Mouse (Mus musculus) heart, postnatal 4 days (tissue): Measurements from ENCODE around the gene Akt1s1. TPM values are rescaled to one million over a fixed set of nuclear protein-coding genes. Genes with fewer than 3 reads are reported as not detected.
A peak's percentile ranks its signal among the peaks of the same experiment; 100 is the strongest.
"Not testable (repeated sequence)": the region's sequence is repeated elsewhere in the genome, so short reads cannot be mapped to it uniquely, and the experiment has no call there.

ENCODE experiments used
- DNase-seq: peaks from one replicate; pipeline ENCODE4 v3.0.0; 2021
- total RNA-seq, 2 experiments: library from RNA; stranded (reverse); gene quantifications; 2 replicates each; pipeline ENCODE4 v1.2.3; 2021

The Akt1s1 gene
- total RNA-seq, 2 experiments from 2014 or later = 70.6 to 82.6 TPM

DNA sequence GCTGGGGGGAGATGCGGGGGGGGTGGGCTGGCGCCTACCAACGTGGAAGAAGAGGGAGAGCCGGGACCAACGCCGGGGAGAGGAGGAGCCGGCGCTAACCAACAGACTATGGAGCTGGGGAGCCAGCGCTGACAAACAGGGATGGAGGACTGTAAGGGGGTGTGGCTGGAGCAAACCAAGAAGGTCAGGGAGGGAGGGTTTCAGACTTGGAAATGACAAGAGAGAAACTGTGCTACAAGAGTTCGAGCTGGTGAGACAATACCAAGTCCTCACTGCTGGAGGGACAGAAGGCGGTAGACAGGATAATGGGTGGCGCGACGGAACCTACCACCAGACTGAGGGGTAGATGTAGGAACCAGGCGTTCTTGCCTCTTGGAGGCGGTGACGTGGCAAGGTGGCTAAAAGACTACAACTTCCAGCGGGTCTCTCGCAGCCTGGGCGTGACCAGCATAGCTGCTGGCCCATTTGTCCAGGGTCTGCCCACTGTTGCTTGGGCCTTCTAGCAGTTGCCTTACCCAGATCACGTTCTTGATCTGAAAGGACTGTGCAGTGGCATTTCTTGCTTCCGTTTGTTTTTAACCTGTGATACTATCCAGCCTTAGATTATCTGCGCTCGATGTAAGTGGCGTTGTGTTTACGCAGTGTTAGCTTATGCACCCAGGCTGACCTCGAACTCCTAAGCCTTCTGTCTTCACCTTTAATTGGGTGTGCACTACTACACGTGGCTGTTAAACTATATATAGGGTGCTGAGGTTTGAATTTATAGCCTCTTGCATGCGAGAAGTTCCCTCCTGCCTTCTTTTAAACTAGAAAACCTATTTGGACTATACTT is 21.1 kb downstream of the Akt1s1 start, which contains the start of gene Ptov1:
Gene Ptov1, minus strand, starts transcription at position 92 of the 832 bp plus-strand sequence.
- DNase-seq = peak; percentile 93

DNA sequence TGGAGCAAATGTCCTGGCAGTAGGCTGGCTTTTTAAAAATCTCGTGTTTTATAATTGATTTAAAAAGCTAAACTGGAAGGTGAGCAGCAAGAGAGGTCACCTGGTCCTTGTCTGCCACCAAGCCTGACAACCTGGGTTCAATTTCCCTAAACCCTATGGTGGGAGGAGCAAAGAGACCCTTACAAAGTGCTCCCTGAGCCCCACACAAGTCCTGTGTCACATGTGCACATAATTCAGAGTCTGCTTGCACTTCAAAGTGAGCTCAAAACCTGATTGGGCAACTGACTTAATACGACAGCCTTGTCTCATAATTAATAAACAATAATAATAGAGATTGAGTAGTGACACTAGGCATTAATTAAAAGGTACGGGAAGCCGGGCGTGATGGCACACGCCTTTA is 21.8 kb downstream of the Akt1s1 start:
- DNase-seq = no peak

DNA sequence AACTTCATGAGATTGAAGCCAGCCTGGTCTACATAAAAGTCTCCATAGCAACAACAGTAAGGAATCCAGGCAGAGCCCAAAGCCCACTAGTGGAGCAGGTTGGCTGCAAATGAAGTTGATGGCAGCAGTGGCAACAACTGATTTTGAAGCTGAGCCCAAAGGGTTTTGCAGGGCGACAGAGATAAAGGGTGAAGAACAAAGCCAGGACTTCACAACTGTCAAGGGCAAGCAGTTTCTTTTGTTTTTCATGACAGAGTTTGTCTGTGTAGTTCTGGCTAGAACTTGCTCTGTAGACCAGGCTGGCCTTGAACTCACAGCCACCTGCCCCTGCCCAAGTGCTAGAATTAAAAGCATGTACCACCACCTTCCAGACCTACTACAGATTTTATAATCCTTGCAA is 22.4 kb downstream of the Akt1s1 start:
- DNase-seq = no peak

DNA sequence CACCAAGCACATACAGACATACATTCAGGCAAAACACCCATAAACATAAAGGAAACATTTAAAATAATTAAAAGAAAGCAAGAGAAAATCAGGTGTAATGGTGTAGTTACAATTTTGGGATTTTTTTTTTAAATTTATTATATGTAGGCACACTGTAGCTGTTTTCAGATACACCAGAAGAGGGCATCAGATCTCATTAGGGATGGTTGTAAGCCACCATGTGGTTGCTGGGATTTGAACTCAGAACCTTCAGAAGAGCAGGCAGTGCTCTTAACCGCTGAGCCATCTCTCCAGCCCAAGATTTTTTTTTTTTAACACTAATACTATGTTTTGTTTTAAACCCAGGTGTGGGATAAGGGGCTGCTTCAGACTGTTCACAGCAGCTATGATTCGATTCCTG is 23.0 kb downstream of the Akt1s1 start:
- not testable (repeated sequence) for DNase-seq

DNA sequence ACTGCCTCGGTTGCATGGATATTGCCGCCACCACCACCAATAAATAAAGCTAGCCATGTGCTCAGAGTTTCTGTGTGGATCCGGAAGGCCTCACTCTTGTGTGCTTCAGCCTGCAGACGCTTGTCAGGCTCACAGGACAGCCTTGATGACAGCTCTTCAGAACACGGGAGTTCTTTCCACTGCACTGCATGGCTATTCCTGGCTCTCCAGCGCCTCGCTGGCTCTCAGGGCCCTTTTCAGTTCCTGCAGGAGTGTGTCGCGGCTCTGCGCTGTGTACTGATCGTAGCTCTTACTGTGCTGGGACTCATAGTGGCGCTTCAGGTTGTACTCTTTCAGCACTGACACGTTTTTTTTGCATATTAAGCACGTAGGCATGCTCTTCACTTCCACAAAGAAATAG is 29.0 kb downstream of the Akt1s1 start:
- peak; percentile 60 for DNase-seq

DNA sequence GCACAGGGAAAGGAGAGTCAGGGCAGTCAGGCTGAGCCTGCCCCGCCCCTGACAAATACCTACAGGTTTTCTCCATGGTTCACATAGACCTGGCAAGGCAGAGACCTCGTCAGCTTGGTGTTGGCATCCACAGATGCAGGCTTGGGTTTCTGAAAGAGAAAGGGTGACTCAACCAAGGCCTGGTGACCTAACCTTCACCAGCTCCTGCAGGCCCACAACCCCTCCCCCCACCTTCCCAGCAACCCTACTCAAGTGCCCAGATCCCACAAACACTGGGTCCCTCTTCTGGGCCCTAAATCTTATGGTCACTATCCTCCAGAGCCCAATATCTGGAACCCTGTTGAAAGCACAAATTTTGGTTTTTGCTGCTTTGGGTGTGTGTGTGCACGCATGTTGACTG is 34.2 kb downstream of the Akt1s1 start:
- no peak for DNase-seq

DNA sequence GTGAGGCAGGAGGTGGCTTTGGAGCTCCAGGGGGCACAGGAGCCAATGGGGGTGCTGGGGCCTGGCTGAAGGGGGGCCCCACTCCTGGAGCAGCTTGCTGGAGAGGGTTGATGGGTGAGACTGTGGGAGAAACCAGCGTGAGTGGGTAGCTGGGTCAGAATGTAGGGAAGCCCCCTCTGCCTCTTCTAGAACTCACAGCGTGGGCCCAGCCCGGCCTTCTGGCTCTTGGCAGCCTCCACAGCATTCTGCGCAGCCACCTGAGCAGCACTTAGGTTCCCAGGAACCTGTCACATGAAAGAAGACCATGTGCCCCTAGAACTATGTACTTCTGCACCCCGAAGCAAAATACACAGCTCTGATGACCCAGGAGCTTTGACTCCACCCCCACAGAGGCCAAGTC is 35.8 kb downstream of the Akt1s1 start:
- no peak for DNase-seq

DNA sequence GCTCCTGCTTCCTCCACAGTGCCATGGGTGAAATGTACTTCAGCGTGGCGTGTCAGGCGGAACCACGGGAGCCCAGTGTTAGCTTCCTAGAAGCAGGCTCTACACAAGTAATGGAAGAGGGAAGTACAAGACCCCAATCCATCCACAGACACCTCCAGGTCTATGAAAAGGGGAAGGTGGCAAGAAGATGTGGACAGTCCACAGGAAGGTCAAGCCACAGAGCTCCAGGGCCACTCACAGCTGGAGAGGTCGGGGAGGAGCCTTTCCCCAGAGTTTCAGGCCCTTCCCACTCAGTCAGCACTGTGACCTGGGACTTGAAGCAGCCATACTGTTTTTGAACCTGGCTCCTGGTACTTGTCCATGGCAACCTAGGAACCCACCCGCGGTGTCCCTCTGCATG is 38.2 kb downstream of the Akt1s1 start:
- no peak for DNase-seq

DNA sequence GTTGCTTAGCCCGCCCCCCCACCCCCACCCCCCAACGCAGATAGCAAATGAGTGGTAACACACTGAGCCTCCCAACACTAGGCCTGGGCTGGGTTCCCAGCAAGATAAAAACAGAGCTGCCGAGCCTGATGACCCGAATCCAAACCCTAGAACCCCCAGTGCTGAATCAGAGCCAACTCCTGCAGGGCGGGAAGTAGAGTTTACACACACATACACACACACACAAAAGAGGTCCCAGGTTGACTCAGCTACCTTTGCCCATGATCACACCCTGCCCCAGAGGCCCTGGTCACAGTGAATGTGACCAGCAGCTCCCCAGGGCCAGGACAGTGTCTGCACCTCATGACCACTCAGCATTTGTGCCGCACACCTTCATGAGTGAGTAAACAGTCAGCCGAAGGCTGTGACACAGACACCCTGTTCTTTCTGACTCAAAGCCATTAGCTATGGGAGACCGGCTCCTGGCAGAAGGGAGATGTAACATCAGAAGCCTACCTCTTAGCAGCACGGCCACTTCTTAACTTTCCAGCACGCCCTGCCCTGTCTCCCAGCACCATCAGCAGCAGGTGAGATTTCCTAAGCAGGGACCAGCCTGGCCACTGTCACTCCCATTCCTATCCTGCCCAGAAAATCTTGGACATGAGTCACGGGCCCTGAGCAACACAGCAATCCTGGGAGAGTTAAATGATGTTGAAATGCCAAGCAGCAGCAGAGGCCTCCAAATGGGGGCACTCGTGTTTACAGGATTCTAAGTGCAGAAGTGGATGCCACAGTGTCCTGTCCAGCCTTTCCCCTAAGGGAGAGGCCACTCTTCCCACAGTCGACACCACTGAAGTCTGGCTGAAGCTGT is 39.7 kb downstream of the Akt1s1 start:
- DNase-seq = peak; percentile 66

DNA sequence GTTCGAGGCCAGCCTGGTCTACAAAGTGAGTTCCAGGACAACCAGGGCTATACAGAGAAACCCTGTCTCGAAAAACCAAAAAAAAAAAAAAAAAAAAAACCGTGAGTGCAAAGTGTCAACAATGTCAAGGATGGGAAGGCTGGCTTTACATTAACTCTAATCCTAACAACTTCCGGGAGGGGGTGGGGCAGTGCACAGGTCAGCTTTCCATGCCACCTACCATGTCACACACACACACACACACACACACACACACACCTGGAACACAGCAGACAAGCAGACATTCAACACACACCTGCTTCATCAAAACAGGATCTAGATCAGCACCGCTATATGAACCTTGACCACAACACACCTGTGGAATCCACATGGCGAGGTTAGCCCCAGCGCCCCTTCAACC is 41.4 kb downstream of the Akt1s1 start:
- no peak for DNase-seq

DNA sequence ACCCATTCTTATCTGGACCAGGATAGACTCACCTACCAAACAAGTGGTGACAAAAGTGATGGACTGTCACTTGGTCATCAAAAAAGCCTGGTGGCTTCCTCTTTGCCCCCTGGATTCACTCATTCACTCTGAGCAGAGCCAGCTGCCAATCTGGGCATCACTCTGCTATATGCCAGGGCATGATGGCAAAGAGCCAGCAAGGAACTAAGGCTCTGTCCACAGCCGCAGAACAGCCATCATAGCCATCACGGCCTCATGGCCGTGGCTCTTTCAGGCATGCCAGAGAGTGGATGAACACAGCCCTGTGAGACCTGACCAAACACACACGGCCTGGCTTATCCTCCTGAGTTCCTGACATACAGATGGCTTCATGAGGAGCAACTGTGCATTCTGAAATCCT is 41.9 kb downstream of the Akt1s1 start:
- no peak for DNase-seq

DNA sequence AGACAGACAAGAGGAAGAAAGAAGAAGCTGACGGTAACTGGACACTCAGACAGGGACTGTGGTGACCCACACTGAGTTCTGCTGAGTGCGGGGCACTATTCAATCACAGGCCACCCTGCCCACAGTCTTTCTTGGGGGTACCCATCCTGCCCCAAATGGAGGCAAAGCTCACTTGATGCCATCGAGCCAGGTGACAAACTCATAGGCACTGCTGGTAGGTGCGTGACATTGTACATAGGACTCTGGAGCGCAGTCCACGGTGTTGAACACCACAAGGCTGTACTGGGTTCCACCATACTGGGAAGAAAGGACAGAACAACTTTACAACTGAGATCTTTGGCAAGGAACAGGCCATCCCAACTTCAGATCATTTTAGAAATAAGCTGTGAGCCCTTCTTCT is 42.8 kb downstream of the Akt1s1 start:
- no peak for DNase-seq

DNA sequence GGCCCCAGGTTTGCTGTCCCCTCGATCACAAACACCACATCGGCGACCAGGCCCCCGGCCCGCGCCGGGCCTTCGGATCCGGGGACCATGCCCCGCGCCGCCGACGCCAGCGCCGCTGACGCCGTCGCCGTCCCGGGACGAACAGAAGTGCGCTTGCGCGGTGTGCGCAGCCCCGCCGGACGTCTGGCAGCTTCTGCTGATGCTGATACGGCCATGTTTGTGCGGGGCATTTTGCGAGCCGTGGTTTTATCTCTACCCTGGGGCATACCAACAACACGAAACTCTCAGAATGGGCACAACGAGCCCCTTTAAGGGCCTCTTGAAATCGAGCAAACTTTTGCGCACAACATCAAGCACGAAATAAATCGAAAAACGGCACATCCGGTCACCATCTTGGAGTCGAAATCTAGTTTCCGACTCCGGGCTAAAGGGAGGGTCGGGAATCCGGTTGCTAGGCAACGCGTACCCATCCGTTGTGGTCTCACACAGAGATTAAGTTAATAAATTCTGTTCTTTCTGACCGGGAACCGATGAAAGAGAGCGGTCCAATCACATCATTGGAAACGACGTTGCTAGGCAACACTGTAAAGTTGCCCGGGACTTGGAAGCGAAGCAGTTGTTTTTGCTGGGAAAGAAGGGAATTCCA is 43.6 kb downstream of the Akt1s1 start, which contains the start of gene Med25:
Gene Med25, minus strand, starts transcription at position 437 of the 646 bp plus-strand sequence.
- DNase-seq = peak; percentile 91

DNA sequence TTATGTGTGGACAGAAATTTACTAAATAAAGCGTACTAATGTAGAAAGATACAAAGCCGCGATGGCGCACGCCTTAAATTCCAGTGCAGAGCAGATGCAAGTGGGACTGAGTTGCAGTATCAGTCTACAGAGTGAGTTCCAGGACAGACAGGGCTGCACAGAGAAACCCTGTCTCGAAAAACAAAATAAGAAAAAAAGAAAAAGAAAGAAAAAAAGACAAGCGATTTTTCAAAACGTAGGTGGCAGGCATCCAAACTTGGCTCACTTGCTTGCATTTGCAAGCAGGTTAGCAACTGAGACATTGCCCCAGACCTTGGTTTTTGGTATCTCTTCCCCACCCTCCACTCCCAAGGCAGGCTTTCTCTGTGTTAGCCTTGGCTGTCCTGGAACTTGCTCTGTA is 44.4 kb downstream of the Akt1s1 start:
- DNase-seq = no peak

DNA sequence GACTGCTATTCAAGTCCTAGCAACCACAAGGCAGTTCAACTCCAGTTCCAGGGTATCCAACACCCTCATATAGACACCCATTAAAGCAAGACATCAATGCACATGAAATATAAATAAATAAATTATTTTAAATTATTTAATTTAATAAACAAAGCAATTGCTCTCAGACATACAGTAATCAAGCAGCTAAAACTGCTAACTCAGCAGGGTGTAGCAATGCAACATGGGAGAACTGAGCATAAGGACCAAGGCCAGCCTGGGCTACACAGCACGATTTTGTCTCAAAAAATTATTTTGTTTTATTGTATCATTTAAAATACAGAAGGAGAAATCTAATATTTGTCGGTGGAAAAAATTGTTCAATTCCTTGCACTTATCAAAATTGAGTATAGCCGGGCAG is 45.4 kb downstream of the Akt1s1 start:
- no peak for DNase-seq

DNA sequence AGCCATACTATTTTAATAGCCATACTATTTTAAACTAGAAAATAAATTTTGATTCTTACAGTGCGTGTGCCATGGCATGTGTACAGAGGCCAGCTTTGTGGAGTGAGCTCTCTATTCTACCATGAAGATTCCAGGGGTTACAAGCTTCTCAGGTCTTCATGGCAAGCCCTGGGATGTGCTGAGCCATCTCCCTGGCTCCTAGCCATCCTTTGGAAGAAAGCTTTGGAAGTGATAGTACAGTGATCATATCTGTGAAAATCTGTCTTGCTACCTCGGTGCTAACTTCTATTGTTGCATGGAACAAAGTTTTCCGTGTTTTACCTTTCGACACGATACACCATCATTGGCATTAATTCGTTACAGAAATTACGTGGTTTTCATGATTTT is 46.4 kb downstream of the Akt1s1 start:
- DNase-seq = no peak

DNA sequence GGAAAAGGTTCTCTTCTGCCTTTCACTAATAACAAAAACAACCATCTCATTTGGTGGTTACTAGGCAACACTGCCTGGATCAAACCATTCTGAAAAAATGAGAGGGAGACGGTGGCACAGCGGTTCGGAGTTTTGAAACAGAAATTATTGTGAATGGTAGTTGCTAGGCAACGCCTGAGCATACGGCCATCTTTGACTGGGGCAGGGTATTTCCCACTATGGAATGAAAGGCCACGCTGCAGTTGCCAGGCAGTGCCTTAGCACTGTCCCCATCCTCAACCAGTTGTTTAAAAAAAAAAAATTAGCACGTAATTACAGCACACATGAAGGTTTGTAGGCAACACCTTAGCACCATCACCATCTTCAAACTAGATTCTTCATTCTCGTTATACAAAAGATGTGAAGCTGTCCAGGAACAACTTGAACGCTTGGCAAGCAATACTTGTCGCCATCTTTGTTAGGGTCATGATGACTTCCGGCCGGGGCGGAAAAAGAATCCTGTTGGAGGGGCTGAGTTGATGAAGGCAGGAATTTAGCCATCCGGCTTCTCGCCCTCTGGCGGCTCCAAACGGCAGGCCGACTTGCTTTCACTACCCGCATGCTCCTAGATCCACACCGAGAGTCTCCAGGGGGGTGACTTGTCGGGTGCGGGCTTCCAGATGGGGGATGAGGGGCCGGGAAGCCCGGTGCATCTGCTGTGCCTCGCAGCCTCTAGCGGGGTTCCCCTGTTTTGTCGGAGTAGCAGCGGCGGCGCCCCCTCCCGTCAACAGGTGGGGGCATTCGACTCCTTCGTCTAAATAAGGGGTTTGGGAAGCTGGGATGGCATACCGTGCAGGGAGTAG is 47.0 kb downstream of the Akt1s1 start, which contains the start of gene Fuz:
Gene Fuz, plus strand, starts transcription at position 487 of the 842 bp plus-strand sequence.
- peak; percentile 92 for DNase-seq

DNA sequence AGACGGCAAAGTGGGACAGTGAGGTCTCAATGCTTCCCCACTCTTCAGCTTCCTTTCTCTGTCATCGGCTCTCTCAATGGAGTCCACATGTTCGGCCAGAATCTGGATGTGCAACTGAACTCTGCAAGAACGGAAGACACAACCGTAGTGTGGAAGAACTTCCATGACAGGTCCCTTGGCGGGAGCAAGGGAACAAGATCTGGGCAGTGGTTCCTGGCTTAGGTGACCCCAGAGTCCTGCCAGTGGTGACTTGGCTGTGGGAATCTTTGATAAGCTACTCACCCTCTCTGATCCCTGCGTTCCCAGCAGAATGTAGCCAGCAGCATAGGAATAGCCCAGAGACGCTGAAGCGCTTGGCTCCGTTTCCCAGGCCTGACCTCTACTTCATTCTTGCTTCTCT is 47.7 kb downstream of the Akt1s1 start:
- no peak for DNase-seq

DNA sequence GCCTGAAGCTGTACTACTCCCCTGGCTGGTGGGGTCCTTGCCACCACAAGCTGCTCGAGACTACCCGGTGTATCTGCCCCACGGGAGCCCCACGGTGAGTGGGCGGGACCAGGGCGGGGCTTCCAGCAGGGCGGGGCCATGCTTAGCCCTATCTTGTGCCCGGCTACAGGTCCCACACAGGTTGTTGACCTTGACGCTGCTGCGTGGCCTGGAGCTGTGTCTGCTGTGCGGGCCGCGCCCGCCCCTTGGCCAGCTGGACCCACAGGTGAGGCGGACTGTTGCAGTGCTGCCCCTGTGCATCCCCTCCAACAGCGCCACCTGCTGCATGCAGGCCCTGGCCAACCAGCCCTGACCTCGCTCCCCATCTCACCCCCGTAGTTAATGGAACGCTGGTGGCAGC is 49.8 kb downstream of the Akt1s1 start:
- DNase-seq = peak; percentile 55

DNA sequence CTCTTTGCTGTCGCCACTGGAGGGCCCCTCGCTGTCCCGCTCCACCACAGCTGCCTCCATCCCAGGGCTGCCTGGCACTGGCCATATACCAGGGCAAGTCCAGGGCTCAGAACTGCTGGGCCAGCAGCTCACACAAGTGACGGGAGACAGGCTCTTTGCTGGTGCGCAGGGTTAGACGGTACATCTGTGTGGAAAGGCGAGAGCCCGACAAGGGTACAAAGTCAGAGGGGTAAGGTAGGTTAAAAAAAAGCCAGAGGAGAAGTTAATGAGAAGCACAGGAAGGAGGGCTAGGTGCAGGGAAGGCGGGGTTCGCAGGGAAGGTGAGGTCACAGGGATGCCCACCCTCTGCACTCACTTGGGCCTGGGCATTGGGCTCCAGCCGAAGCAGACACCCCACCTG is 51.8 kb downstream of the Akt1s1 start:
- DNase-seq = no peak

DNA sequence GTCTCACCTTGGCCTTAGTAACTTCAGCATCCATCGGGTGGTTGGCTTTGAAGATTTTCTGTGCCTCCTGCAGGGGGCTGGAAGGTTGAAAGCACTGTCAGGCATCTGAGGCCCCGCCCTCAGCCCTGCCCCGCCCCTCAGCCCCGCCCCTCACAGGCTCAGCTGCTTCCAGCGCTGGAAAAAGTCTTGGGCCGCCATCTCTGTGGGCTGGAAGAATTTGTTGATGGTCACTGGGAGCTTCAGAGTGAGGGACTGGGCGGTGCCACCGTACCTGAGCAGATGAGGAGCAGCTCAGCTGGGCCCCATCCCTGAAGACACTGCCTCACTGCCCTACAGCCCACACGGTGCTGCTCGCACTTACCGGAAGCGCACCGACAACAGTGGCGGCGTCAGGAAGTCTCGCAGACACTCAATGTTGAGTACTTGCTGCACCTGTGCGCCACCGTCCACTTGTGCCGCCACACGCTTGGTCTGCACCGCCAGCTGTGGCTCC is 52.5 kb downstream of the Akt1s1 start:
- peak; percentile 44 for DNase-seq
